Mouse (Mus musculus): ENCODE results near the gene Actn4. TPM values are rescaled to one million over a fixed set of nuclear protein-coding genes. Genes with fewer than 3 reads are reported as not detected.

Actn4 gene
- polyA plus RNA-seq, 1 experiment from 2014 or later: 109 TPM

- H3K36me3 ChIP-seq (ENCODE audit: control insufficient read depth, insufficient read depth, low read length): no peaks in the 10 kb centered on the region
- H3K4me1 ChIP-seq (ENCODE audit: control insufficient read depth, insufficient read depth, low read length): peaks cover 36% of the 10 kb centered on the region
- H3K4me2 ChIP-seq (ENCODE audit: low read depth, low read length): no peak overlapping the region
- H3K4me3 ChIP-seq (ENCODE audit: low read depth, low read length): no peak overlapping the region
- ATAC-seq (ENCODE audit: low read depth): no peak
- no peak overlapping the region for H3K27ac ChIP-seq (ENCODE audit: low read depth, low read length)
- H3K9ac ChIP-seq (replicated peaks; ENCODE audit: low read depth, low read length): no peak overlapping the region
- H3K27me3 ChIP-seq (ENCODE audit: control insufficient read depth, insufficient read depth, low read length): no peaks in the 10 kb centered on the region
- H3K9me3 ChIP-seq (ENCODE audit: control insufficient read depth, low read length): no peaks in the 10 kb centered on the region
- WGBS: 94% methylated on average over 1 of the region's 1 CpGs
Observed at GRCm38 (mm10) chr7:28956270-28956669, 5.9 kb downstream of the Actn4 start.

GRCm38 (mm10) chr7:28955295-28955897, 6.7 kb downstream of the Actn4 start:
- Histone ChIP-seq H3K9me3 (ENCODE audit: control insufficient read depth, low read length) (no peaks in the 10 kb centered on the region), H3K27me3 (ENCODE audit: control insufficient read depth, insufficient read depth, low read length) (no peaks in the 10 kb centered on the region), H3K27ac (ENCODE audit: low read depth, low read length) (no peak overlapping the region), H3K4me2 (ENCODE audit: low read depth, low read length) (no peak overlapping the region), H3K4me1 (ENCODE audit: control insufficient read depth, insufficient read depth, low read length) (peaks cover 27% of the 10 kb centered on the region), H3K4me3 (ENCODE audit: low read depth, low read length) (no peak overlapping the region), H3K36me3 (ENCODE audit: control insufficient read depth, insufficient read depth, low read length) (no peaks in the 10 kb centered on the region), H3K9ac (replicated peaks; ENCODE audit: low read depth, low read length) (no peak overlapping the region)
- ATAC-seq (ENCODE audit: low read depth): no peak
- 42% methylated on average over 5 of the region's 5 CpGs for WGBS

GRCm38 (mm10) chr7:28954773-28955172, 7.4 kb downstream of the Actn4 start:
- no peak overlapping the region for H3K9ac ChIP-seq (replicated peaks; ENCODE audit: low read depth, low read length)
- no peaks in the 10 kb centered on the region for H3K36me3 ChIP-seq (ENCODE audit: control insufficient read depth, insufficient read depth, low read length)
- ATAC-seq (ENCODE audit: low read depth): no peak
- H3K27me3 ChIP-seq (ENCODE audit: control insufficient read depth, insufficient read depth, low read length): no peaks in the 10 kb centered on the region
- H3K4me2 ChIP-seq (ENCODE audit: low read depth, low read length): no peak overlapping the region
- 68% methylated on average over 4 of the region's 4 CpGs for WGBS
- H3K4me1 ChIP-seq (ENCODE audit: control insufficient read depth, insufficient read depth, low read length): peaks cover 21% of the 10 kb centered on the region
- H3K9me3 ChIP-seq (ENCODE audit: control insufficient read depth, low read length): no peaks in the 10 kb centered on the region
- no peak overlapping the region for H3K4me3 ChIP-seq (ENCODE audit: low read depth, low read length)
- H3K27ac ChIP-seq (ENCODE audit: low read depth, low read length): no peak overlapping the region

- ATAC-seq (ENCODE audit: low read depth): peak; percentile 55; the same call in 1 of the 2 replicates
- Histone ChIP-seq H3K27me3 (ENCODE audit: control insufficient read depth, insufficient read depth, low read length) (no peaks in the 10 kb centered on the region), H3K9me3 (ENCODE audit: control insufficient read depth, low read length) (no peaks in the 10 kb centered on the region), H3K9ac (replicated peaks; ENCODE audit: low read depth, low read length) (no peak overlapping the region), H3K27ac (ENCODE audit: low read depth, low read length) (peak overlapping the region; percentile 2; the same call in 1 of the 2 replicates), H3K36me3 (ENCODE audit: control insufficient read depth, insufficient read depth, low read length) (no peaks in the 10 kb centered on the region), H3K4me3 (ENCODE audit: low read depth, low read length) (no peak overlapping the region), H3K4me2 (ENCODE audit: low read depth, low read length) (no peak overlapping the region), H3K4me1 (ENCODE audit: control insufficient read depth, insufficient read depth, low read length) (peaks cover 10% of the 10 kb centered on the region)
- WGBS: 7% methylated on average over 2 of the region's 2 CpGs
Observed at GRCm38 (mm10) chr7:28953476-28954376, 8.4 kb downstream of the Actn4 start.

- Histone ChIP-seq H3K27ac (ENCODE audit: low read depth, low read length) (no peak overlapping the region), H3K9me3 (ENCODE audit: control insufficient read depth, low read length) (no peaks in the 10 kb centered on the region), H3K27me3 (ENCODE audit: control insufficient read depth, insufficient read depth, low read length) (no peaks in the 10 kb centered on the region), H3K4me2 (ENCODE audit: low read depth, low read length) (no peak overlapping the region), H3K36me3 (ENCODE audit: control insufficient read depth, insufficient read depth, low read length) (no peaks in the 10 kb centered on the region), H3K9ac (replicated peaks; ENCODE audit: low read depth, low read length) (no peak overlapping the region), H3K4me1 (ENCODE audit: control insufficient read depth, insufficient read depth, low read length) (peaks cover 8% of the 10 kb centered on the region), H3K4me3 (ENCODE audit: low read depth, low read length) (no peak overlapping the region)
- WGBS: 27% methylated on average over 3 of the region's 3 CpGs
- ATAC-seq (ENCODE audit: low read depth): no peak
Observed at GRCm38 (mm10) chr7:28952786-28953185, 9.4 kb downstream of the Actn4 start.

GRCm38 (mm10) chr7:28951764-28952163, 10.4 kb downstream of the Actn4 start:
- H3K9me3 ChIP-seq (ENCODE audit: control insufficient read depth, low read length): no peaks in the 10 kb centered on the region
- H3K4me3 ChIP-seq (ENCODE audit: low read depth, low read length): no peak overlapping the region
- WGBS: 88% methylated on average over 2 of the region's 2 CpGs
- no peak overlapping the region for H3K4me2 ChIP-seq (ENCODE audit: low read depth, low read length)
- ATAC-seq (ENCODE audit: low read depth): no peak
- no peak overlapping the region; the same call in 1 of the 2 replicates for H3K27ac ChIP-seq (ENCODE audit: low read depth, low read length)
- no peaks in the 10 kb centered on the region for H3K27me3 ChIP-seq (ENCODE audit: control insufficient read depth, insufficient read depth, low read length)
- H3K9ac ChIP-seq (replicated peaks; ENCODE audit: low read depth, low read length): no peak overlapping the region
- no peaks in the 10 kb centered on the region for H3K36me3 ChIP-seq (ENCODE audit: control insufficient read depth, insufficient read depth, low read length)
- peaks cover 6% of the 10 kb centered on the region for H3K4me1 ChIP-seq (ENCODE audit: control insufficient read depth, insufficient read depth, low read length)

- no peaks in the 10 kb centered on the region for H3K9me3 ChIP-seq (ENCODE audit: control insufficient read depth, low read length)
- H3K27me3 ChIP-seq (ENCODE audit: control insufficient read depth, insufficient read depth, low read length): no peaks in the 10 kb centered on the region
- no peak overlapping the region for H3K9ac ChIP-seq (replicated peaks; ENCODE audit: low read depth, low read length)
- no peak overlapping the region for H3K4me3 ChIP-seq (ENCODE audit: low read depth, low read length)
- no peak overlapping the region for H3K4me2 ChIP-seq (ENCODE audit: low read depth, low read length)
- H3K27ac ChIP-seq (ENCODE audit: low read depth, low read length): no peak overlapping the region
- H3K4me1 ChIP-seq (ENCODE audit: control insufficient read depth, insufficient read depth, low read length): peaks cover 8% of the 10 kb centered on the region
- no peaks in the 10 kb centered on the region for H3K36me3 ChIP-seq (ENCODE audit: control insufficient read depth, insufficient read depth, low read length)
- WGBS: 92% methylated on average over 10 of the region's 10 CpGs
- ATAC-seq (ENCODE audit: low read depth): no peak
Observed at GRCm38 (mm10) chr7:28950346-28951037, 11.6 kb downstream of the Actn4 start.

- no peaks in the 10 kb centered on the region for H3K27me3 ChIP-seq (ENCODE audit: control insufficient read depth, insufficient read depth, low read length)
- WGBS: 91% methylated on average over 2 of the region's 2 CpGs
- no peaks in the 10 kb centered on the region for H3K9me3 ChIP-seq (ENCODE audit: control insufficient read depth, low read length)
- H3K9ac ChIP-seq (replicated peaks; ENCODE audit: low read depth, low read length): no peak overlapping the region
- H3K4me1 ChIP-seq (ENCODE audit: control insufficient read depth, insufficient read depth, low read length): peaks cover 11% of the 10 kb centered on the region
- H3K4me3 ChIP-seq (ENCODE audit: low read depth, low read length): no peak overlapping the region
- no peaks in the 10 kb centered on the region for H3K36me3 ChIP-seq (ENCODE audit: control insufficient read depth, insufficient read depth, low read length)
- no peak overlapping the region for H3K4me2 ChIP-seq (ENCODE audit: low read depth, low read length)
- H3K27ac ChIP-seq (ENCODE audit: low read depth, low read length): no peak overlapping the region
- no peak for ATAC-seq (ENCODE audit: low read depth)
Observed at GRCm38 (mm10) chr7:28949298-28949697, 12.8 kb downstream of the Actn4 start.

GRCm38 (mm10) chr7:28948746-28949145, 13.4 kb downstream of the Actn4 start:
- no peak overlapping the region for H3K9ac ChIP-seq (replicated peaks; ENCODE audit: low read depth, low read length)
- H3K9me3 ChIP-seq (ENCODE audit: control insufficient read depth, low read length): no peaks in the 10 kb centered on the region
- no peak overlapping the region for H3K4me2 ChIP-seq (ENCODE audit: low read depth, low read length)
- H3K36me3 ChIP-seq (ENCODE audit: control insufficient read depth, insufficient read depth, low read length): no peaks in the 10 kb centered on the region
- no peak overlapping the region for H3K27ac ChIP-seq (ENCODE audit: low read depth, low read length)
- no peak for ATAC-seq (ENCODE audit: low read depth)
- 90% methylated on average over 7 of the region's 7 CpGs for WGBS
- H3K4me1 ChIP-seq (ENCODE audit: control insufficient read depth, insufficient read depth, low read length): peaks cover 11% of the 10 kb centered on the region
- no peaks in the 10 kb centered on the region for H3K27me3 ChIP-seq (ENCODE audit: control insufficient read depth, insufficient read depth, low read length)
- no peak overlapping the region for H3K4me3 ChIP-seq (ENCODE audit: low read depth, low read length)
